Mouse (Mus musculus) midbrain, embryonic 11.5 days (tissue): ENCODE data around the gene Gm10647. TPM values are rescaled to one million over a fixed set of nuclear protein-coding genes. Genes with fewer than 3 reads are reported as not detected.
"Not testable (repeated sequence)": the region's sequence is repeated elsewhere in the genome, so short reads cannot be mapped to it uniquely, and the experiment has no call there.

Source experiments
- ATAC-seq: fragments of 200-750 bp; cut with Nextera tagmentation; 2 replicates; pipeline ENCODE4 v1.8.0; 2017; ENCODE audit warnings: moderate TSS enrichment, moderate library complexity; ENCODE audit not compliant: low FRiP score
- DNase-seq: peaks from one replicate; pipeline ENCODE4 v3.0.0; 2015; ENCODE audit warnings: low spot score; ENCODE audit errors: missing footprints
- H3K27ac ChIP-seq: fragments of 300-500 bp; sonication (generic); 2 replicates; pipeline ENCODE4 v1.5.1; 2014; ENCODE audit warnings: low read depth, low read length
- H3K27me3 ChIP-seq: fragments of 300-500 bp; sonication (generic); 2 replicates; pipeline ENCODE4 v1.6.1; 2014; ENCODE audit warnings: mild to moderate bottlenecking, low read length, moderate library complexity, mixed read lengths; ENCODE audit not compliant: control insufficient read depth, insufficient read depth
- H3K36me3 ChIP-seq: fragments of 300-500 bp; sonication (generic); 2 replicates; pipeline ENCODE4 v1.6.1; 2014; ENCODE audit warnings: mild to moderate bottlenecking, low read length, moderate library complexity, mixed read lengths; ENCODE audit not compliant: control insufficient read depth, insufficient read depth
- H3K4me1 ChIP-seq: fragments of 300-500 bp; sonication (generic); 2 replicates; pipeline ENCODE4 v1.6.1; 2014; ENCODE audit warnings: low read length; ENCODE audit not compliant: control insufficient read depth, insufficient read depth
- H3K4me2 ChIP-seq: fragments of 300-500 bp; sonication (generic); 2 replicates; pipeline ENCODE4 v1.6.1; 2014; ENCODE audit warnings: mild to moderate bottlenecking, moderate library complexity
- H3K4me3 ChIP-seq: fragments of 300-500 bp; sonication (generic); 2 replicates; pipeline ENCODE4 v1.5.1; 2014; ENCODE audit warnings: low read depth, low read length
- H3K9ac ChIP-seq: fragments of 300-500 bp; sonication (generic); 2 replicates; pipeline ENCODE4 v1.6.1; 2014; ENCODE audit warnings: low read length
- H3K9me3 ChIP-seq: fragments of 300-500 bp; sonication (generic); 2 replicates; pipeline ENCODE4 v1.6.1; 2016; ENCODE audit warnings: low read length; ENCODE audit not compliant: control insufficient read depth
- WGBS: fragments of 180-500 bp; shearing (Covaris S2); extraction: QIAGEN DNeasy Blood & Tissue Kit; methylation state at CpG from one replicate; pipeline ENCODE4 v1.1.7; 2014; 5-methylcytosine and 5-hydroxymethylcytosine counted together
- polyA plus RNA-seq: library from polyadenylated mRNA; unstranded; fragments of >200 nt; fragmentation: Nextera tagmentation; extraction: Ambion mirVana; gene quantifications from 2 replicates; pipeline ENCODE4 v1.2.1, GENCODE M21; 2014

Gene Gm10647
- polyA plus RNA-seq, 1 experiment from 2014 or later: 0.25 TPM

DNA sequence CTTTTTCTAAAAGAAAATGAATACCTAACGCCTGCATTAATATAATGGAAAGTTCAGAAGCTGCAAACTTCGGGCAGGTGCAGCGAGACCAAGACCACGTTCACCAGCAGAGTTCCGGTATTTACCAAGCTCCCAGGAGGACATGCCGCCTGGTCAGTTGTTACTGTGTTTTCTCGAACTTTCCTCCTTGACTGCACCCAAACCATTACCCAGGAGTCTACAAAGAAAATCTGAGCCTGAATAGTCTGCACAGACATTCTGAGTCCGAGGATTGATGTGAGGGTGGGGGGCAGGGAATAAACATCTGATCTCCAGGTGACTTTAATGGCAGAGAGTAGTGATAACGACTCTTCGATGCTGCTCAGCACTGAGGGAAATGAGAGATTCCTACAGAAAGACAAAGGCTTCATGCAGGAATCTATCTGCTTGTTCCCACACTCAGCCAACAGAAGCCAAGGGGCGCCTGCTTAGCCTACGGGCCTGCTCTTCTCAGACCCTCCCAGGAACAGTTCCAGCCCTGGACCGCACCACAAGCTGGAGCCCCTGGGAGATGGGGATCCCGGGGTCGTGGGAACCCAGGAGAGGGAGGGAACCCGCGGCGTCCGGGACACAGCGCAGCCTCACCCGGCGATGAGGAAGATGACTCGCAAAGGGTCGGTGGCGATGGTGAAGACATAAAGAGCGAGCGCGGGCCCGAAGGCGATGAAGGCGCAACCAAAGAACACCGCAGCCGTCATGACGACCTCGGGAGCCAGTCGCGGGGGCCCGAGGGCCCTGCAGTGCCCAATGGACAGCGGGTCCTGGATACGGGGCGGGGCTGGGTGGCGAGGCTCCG, 2.0 kb upstream of the Gm10647 start:
- Histone ChIP-seq H3K4me2 (peak overlapping the region; percentile 88), H3K9me3 (no peaks in the 10 kb centered on the region), H3K4me3 (peak overlapping the region; percentile 61), H3K27me3 (no peaks in the 10 kb centered on the region), H3K4me1 (peaks cover 5% of the 10 kb centered on the region), H3K27ac (peak overlapping the region; percentile 84), H3K36me3 (0 out of 2 replicates have a peak, but pooled peaks cover 2% of the 10 kb centered on the region), H3K9ac (peak overlapping the region; percentile 90)
- DNase-seq (no peak), ATAC-seq (peak; percentile 71)
- 2% methylated on average over 43 of the region's 43 CpGs for WGBS

DNA sequence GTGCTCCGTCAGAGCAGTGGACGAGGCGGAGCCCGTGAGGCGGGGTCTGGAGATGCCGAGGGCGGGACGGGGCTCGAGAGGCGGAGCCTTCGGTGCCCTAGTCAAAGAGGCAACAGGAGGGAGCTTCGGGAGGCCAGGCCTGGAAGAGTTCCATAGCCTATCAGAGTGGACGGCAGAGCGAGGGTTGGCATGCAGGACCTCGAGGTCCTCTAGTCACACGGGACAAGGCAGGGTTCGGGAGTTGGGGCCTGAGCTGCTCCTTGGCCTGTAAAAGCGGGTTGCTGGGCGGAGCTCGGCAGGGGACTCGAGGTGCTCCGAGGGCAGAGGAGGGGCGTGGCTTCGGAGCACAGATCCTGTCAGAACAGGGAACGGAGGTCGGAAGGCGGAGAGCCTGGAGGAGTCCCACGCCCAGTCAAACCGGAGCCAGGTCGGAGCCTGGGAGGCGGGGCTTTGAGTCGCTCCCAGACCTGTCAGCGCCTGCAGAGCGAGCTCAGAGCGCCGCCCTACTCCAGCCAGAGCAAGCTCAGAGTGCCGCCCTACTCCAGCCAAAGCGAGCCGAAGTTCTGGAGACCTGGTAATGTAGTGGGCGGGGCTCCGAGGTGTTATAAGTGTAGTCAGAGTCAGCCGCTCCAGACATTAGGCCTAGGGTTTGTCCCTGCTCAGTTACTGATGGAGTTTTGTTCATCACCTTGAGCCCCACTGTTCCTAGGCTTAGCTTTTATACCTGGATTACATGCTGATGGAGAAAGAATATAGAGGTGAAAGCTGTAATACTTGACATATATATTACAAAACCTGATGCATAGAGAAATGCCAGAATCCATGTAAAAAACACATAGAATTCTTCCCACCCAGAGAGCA, 1.1 kb upstream of the Gm10647 start, which contains the start of gene Aph1b:
Gene Aph1b, minus strand, starts transcription at position 27 of the 861 bp plus-strand sequence.
- Histone ChIP-seq H3K27ac (peak within 1 kb of the TSS; percentile 84), H3K4me1 (peaks cover 5% of the 10 kb centered on the region), H3K9me3 (no peaks in the 10 kb centered on the region), H3K36me3 (no peaks in the 10 kb centered on the region), H3K4me3 (peak within 1 kb of the TSS; percentile 61), H3K9ac (peak within 1 kb of the TSS; percentile 90), H3K4me2 (peak within 1 kb of the TSS; percentile 88), H3K27me3 (no peaks in the 10 kb centered on the region)
- under 1% methylated on average over 42 of the region's 42 CpGs for WGBS
- ATAC-seq (peak; percentile 99), DNase-seq (peak; percentile 99)

DNA sequence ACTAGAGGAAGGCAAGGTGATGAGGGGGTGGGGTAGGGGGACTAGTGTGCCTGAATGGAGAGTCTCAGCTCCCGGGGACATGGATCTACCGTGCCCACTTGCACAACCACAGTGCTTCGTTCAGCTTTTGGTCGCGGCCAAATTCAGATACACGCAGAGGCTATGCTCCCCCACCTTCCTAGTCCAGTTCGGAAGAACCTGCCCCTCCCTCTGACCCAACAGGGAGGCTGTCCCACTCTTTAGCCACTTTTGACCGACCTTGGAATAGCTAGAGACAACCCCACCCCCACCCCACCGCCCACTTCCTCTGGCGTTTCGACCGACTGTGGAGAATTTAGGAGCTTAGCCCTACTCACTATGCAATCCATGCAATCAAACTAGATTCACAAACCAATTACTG, 5.1 kb downstream of the Gm10647 start:
- no peak for ATAC-seq
- H3K27me3 ChIP-seq: peaks cover 5% of the 10 kb centered on the region; the same call in 1 of the 2 replicates

DNA sequence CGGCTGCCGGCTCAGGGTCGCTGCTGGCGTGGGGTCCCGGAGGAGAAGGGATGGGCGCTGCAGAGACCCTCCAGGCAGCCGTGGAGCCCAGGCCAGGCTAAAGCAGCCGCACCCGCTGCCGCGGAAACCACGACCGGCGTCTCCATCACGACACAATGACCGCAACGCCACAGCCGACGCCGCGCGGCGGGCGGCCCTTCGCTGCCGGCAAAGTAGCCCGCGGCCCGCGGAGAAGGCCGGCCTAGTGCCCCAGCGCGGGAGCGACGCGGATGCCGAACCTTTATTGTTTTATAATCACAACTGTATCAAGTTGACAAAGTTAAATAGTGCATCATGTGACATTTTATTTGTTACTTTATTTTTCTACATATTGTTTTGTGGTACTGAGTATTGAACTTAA, 9.1 kb downstream of the Gm10647 start:
- H3K27me3 ChIP-seq, ATAC-seq, H3K9me3 ChIP-seq, H3K27ac ChIP-seq, H3K4me1 ChIP-seq, H3K36me3 ChIP-seq: not testable (repeated sequence)
- DNase-seq: peak; percentile 95
- peak overlapping the region; percentile 49 for H3K9ac ChIP-seq
- peak overlapping the region; percentile 40 for H3K4me2 ChIP-seq
- under 1% methylated on average over 27 of the region's 37 CpGs for WGBS
- peak overlapping the region; percentile 22; the same call in 1 of the 2 replicates for H3K4me3 ChIP-seq

More for the DNA sequence above, 5.1 kb downstream of the Gm10647 start:
- 55% methylated on average over 12 of the region's 12 CpGs for WGBS
- no peak overlapping the region for H3K9ac ChIP-seq
- no peak overlapping the region for H3K4me3 ChIP-seq
- H3K9me3 ChIP-seq: no peaks in the 10 kb centered on the region
- no peaks in the 10 kb centered on the region for H3K36me3 ChIP-seq
- H3K4me2 ChIP-seq: no peak overlapping the region
- no peaks in the 10 kb centered on the region for H3K4me1 ChIP-seq
- no peak overlapping the region for H3K27ac ChIP-seq
- no peak for DNase-seq

DNA sequence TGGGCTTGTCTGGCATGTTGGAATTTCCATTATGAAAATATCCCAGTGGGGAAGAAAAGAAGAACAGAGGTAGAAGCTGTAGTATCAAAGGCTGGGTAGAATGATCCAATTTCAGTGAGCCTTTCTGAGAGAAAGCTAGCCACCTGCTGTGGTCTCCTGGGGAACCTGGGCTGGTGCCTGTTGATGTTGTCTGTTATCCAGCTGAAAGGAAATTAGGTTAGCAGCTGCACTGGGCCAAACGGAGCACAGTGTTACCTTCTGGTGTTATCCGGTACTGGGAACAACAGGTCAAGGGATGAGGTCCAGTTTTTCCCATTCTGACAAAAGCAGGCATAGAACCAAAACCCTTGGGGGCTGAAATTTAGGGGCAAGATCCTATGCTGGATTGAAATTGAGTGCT, 16.6 kb downstream of the Gm10647 start:
- Histone ChIP-seq H3K4me1 (peaks cover 2% of the 10 kb centered on the region; the same call in 1 of the 2 replicates), H3K36me3 (no peaks in the 10 kb centered on the region), H3K9ac (no peak overlapping the region), H3K4me2 (no peak overlapping the region), H3K9me3 (no peaks in the 10 kb centered on the region), H3K4me3 (no peak overlapping the region), H3K27me3 (no peaks in the 10 kb centered on the region), H3K27ac (no peak overlapping the region)
- WGBS: 16% methylated on average over 2 of the region's 2 CpGs
- ATAC-seq (no peak), DNase-seq (no peak)

DNA sequence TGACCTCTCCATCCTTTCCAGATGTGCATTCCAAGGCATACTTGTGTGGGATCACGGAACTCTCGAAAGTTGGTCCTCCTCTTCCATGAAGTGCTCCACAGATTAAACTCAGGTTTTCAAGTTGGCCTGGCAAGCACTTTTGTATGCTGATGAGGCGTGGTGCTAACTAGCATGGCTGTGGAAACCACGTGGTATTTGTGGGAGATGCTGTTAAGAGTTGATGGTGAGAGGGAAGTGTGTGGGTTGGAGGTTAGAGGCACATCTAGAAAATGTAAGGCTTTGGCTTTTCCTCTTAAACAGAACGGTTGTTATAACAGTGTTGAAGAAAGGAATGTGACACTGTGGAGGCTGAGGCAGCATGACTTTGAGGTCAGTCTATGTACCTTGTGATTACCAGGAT, 24.2 kb downstream of the Gm10647 start:
- Histone ChIP-seq H3K9ac (no peak overlapping the region), H3K4me1 (no peaks in the 10 kb centered on the region), H3K4me2 (no peak overlapping the region), H3K27ac (no peak overlapping the region), H3K4me3 (no peak overlapping the region), H3K27me3 (no peaks in the 10 kb centered on the region), H3K36me3 (no peaks in the 10 kb centered on the region), H3K9me3 (no peaks in the 10 kb centered on the region)
- no peak for DNase-seq
- WGBS: 81% methylated on average over 5 of the region's 5 CpGs
- no peak for ATAC-seq

DNA sequence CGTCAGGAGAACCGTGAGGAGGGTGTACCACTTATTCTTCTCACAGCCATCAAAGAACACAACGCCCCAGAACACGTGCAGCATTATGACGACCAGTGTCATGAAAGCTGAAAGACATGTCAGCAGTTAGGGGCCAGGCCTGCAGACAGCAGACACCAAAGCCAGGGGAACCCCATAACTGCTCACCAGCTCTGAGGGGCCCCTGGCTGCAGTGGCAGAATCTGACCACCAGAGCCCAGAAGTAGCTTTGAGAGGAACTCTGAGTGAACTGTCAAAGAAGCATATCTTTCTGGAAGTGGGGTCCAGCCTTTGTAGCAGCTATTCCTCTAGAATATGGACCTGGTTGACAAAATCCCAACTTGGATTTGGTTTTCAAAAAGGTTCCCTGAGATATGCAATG, 25.4 kb downstream of the Gm10647 start:
- H3K9me3 ChIP-seq, H3K4me2 ChIP-seq, H3K27me3 ChIP-seq, H3K4me3 ChIP-seq, ATAC-seq, H3K4me1 ChIP-seq, H3K9ac ChIP-seq, H3K36me3 ChIP-seq, DNase-seq, H3K27ac ChIP-seq: not testable (repeated sequence)
- no CpG with 5 or more reads among the region's 5 CpGs for WGBS

GRCm38 (mm10) chr9:66825990-66826389, 29.2 kb downstream of the Gm10647 start:
- H3K9ac ChIP-seq: no peak overlapping the region
- H3K4me1 ChIP-seq: no peaks in the 10 kb centered on the region
- no peaks in the 10 kb centered on the region for H3K36me3 ChIP-seq
- H3K4me2 ChIP-seq: no peak overlapping the region
- no peaks in the 10 kb centered on the region for H3K27me3 ChIP-seq
- H3K27ac ChIP-seq: no peak overlapping the region
- no peaks in the 10 kb centered on the region for H3K9me3 ChIP-seq
- no peak for ATAC-seq
- H3K4me3 ChIP-seq: no peak overlapping the region
- 46% methylated on average over 1 of the region's 1 CpGs for WGBS
- peak; percentile 92 for DNase-seq
